Mouse (Mus musculus) kidney, embryonic 16.5 days (tissue): Measurements from ENCODE around the gene Gm20388. TPM values are rescaled to one million over a fixed set of nuclear protein-coding genes. Genes with fewer than 3 reads are reported as not detected.
A peak's percentile ranks its signal among the peaks of the same experiment; 100 is the strongest.
"Not testable (repeated sequence)": the region's sequence is repeated elsewhere in the genome, so short reads cannot be mapped to it uniquely, and the experiment has no call there.

ENCODE experiments used
- ATAC-seq: fragments of 200-750 bp; cut with Nextera tagmentation; 2 replicates; pipeline ENCODE4 v1.8.0; 2017; ENCODE audit warnings: moderate TSS enrichment; ENCODE audit not compliant: low FRiP score, low TSS enrichment
- H3K27ac ChIP-seq: fragments of 300-500 bp; sonication (generic); 2 replicates; pipeline ENCODE4 v1.5.1; 2014; ENCODE audit warnings: low read length
- H3K27me3 ChIP-seq: fragments of 300-500 bp; sonication (generic); 2 replicates; pipeline ENCODE4 v1.6.1; 2014; ENCODE audit warnings: low read length, control low read depth, mixed read lengths; ENCODE audit not compliant: insufficient read depth
- H3K36me3 ChIP-seq: fragments of 300-500 bp; sonication (generic); 2 replicates; pipeline ENCODE4 v1.6.1; 2014; ENCODE audit warnings: low read length, control low read depth, mixed read lengths; ENCODE audit not compliant: insufficient read depth
- H3K4me1 ChIP-seq: fragments of 300-500 bp; sonication (generic); 2 replicates; pipeline ENCODE4 v1.6.1; 2014; ENCODE audit warnings: low read length, control low read depth, mixed read lengths; ENCODE audit not compliant: insufficient read depth
- H3K4me2 ChIP-seq: fragments of 300-500 bp; sonication (generic); replicated peaks from 2 replicates; pipeline ENCODE4 v1.6.1; 2014; ENCODE audit warnings: low read depth, low read length
- H3K4me3 ChIP-seq: fragments of 300-500 bp; sonication (generic); 2 replicates; pipeline ENCODE4 v1.5.1; 2014; ENCODE audit warnings: mild to moderate bottlenecking, low read length
- H3K9ac ChIP-seq: fragments of 300-500 bp; sonication (generic); replicated peaks from 2 replicates; pipeline ENCODE4 v1.6.1; 2014; ENCODE audit warnings: low read length
- H3K9me3 ChIP-seq: fragments of 300-500 bp; sonication (generic); 2 replicates; pipeline ENCODE4 v1.6.1; 2016; ENCODE audit warnings: low read length, control low read depth
- WGBS: fragments of 180-500 bp; shearing (Covaris S2); extraction: QIAGEN DNeasy Blood & Tissue Kit; methylation state at CpG from one replicate; pipeline ENCODE4 v1.1.7; 2014; 5-methylcytosine and 5-hydroxymethylcytosine counted together
- polyA plus RNA-seq: library from polyadenylated mRNA; unstranded; fragments of >200 nt; fragmentation: Nextera tagmentation; extraction: Ambion mirVana; gene quantifications from 2 replicates; pipeline ENCODE4 v1.2.1, GENCODE M21; 2015

Gm20388 gene
- polyA plus RNA-seq, 1 experiment from 2014 or later, result 7.7 TPM

- no peaks in the 10 kb centered on the region for H3K36me3 ChIP-seq
- H3K9me3 ChIP-seq, result no peaks in the 10 kb centered on the region
- WGBS, result 33% methylated on average over 7 of the region's 7 CpGs
- 0 out of 2 replicates have a peak, but pooled peaks have one; percentile 4 for ATAC-seq
- H3K9ac ChIP-seq, result no peak overlapping the region
- peaks cover 40% of the 10 kb centered on the region for H3K4me1 ChIP-seq
- H3K4me2 ChIP-seq, result no peak overlapping the region
- no peak overlapping the region for H3K4me3 ChIP-seq
- H3K27ac ChIP-seq, result peak overlapping the region; percentile 52
- peaks cover 5% of the 10 kb centered on the region; the same call in 1 of the 2 replicates for H3K27me3 ChIP-seq
Measured at GRCm38 (mm10) chr8:120364093-120364725, 453.6 kb downstream of the Gm20388 start.

GRCm38 (mm10) chr8:120366840-120367239 lies 456.2 kb downstream of the Gm20388 start:
- Histone ChIP-seq H3K4me1 (peaks cover 46% of the 10 kb centered on the region), H3K4me2 (no peak overlapping the region), H3K9me3 (no peaks in the 10 kb centered on the region), H3K9ac (no peak overlapping the region), H3K27me3 (peaks cover 5% of the 10 kb centered on the region; the same call in 1 of the 2 replicates), H3K36me3 (no peaks in the 10 kb centered on the region), H3K4me3 (no peak overlapping the region), H3K27ac (no peak overlapping the region)
- 85% methylated on average over 6 of the region's 6 CpGs for WGBS
- ATAC-seq, result no peak

- not testable (repeated sequence) for H3K36me3 ChIP-seq, H3K9me3 ChIP-seq, H3K4me2 ChIP-seq, H3K4me3 ChIP-seq, H3K27me3 ChIP-seq, ATAC-seq
- H3K4me1 ChIP-seq, result peaks cover 51% of the 10 kb centered on the region
- peak overlapping the region; percentile 78 for H3K27ac ChIP-seq
- H3K9ac ChIP-seq, result peak overlapping the region; percentile 41; the same call in 1 of the 2 replicates
- WGBS, result 78% methylated on average over 1 of the region's 1 CpGs
Measured at GRCm38 (mm10) chr8:120368191-120368590, 457.6 kb downstream of the Gm20388 start.

GRCm38 (mm10) chr8:120368814-120369649 lies 458.4 kb downstream of the Gm20388 start:
- peak overlapping the region; percentile 78 for H3K27ac ChIP-seq
- H3K4me3 ChIP-seq, result no peak overlapping the region
- WGBS, result 20% methylated on average over 11 of the region's 11 CpGs
- H3K36me3 ChIP-seq, result no peaks in the 10 kb centered on the region
- peaks cover 5% of the 10 kb centered on the region; the same call in 1 of the 2 replicates for H3K27me3 ChIP-seq
- peak overlapping the region; percentile 41; the same call in 1 of the 2 replicates for H3K9ac ChIP-seq
- H3K4me1 ChIP-seq, result peaks cover 54% of the 10 kb centered on the region
- peak overlapping the region; percentile 24; the same call in 1 of the 2 replicates for H3K4me2 ChIP-seq
- peak; percentile 65 for ATAC-seq
- no peaks in the 10 kb centered on the region for H3K9me3 ChIP-seq

GRCm38 (mm10) chr8:120369956-120370355 lies 459.3 kb downstream of the Gm20388 start:
- ATAC-seq, result no peak
- H3K4me2 ChIP-seq, result no peak overlapping the region
- peaks cover 5% of the 10 kb centered on the region; the same call in 1 of the 2 replicates for H3K27me3 ChIP-seq
- peak overlapping the region; percentile 78; the same call in 1 of the 2 replicates for H3K27ac ChIP-seq
- WGBS, result 48% methylated on average over 7 of the region's 7 CpGs
- H3K36me3 ChIP-seq, result no peaks in the 10 kb centered on the region
- no peaks in the 10 kb centered on the region for H3K9me3 ChIP-seq
- no peak overlapping the region for H3K9ac ChIP-seq
- H3K4me1 ChIP-seq, result peaks cover 54% of the 10 kb centered on the region
- no peak overlapping the region for H3K4me3 ChIP-seq

- no peaks in the 10 kb centered on the region for H3K36me3 ChIP-seq
- peaks cover 5% of the 10 kb centered on the region; the same call in 1 of the 2 replicates for H3K27me3 ChIP-seq
- H3K4me3 ChIP-seq, result no peak overlapping the region
- H3K27ac ChIP-seq, result no peak overlapping the region
- H3K4me1 ChIP-seq, result peaks cover 54% of the 10 kb centered on the region
- H3K4me2 ChIP-seq, result no peak overlapping the region
- no peaks in the 10 kb centered on the region for H3K9me3 ChIP-seq
- H3K9ac ChIP-seq, result no peak overlapping the region
- WGBS, result 71% methylated on average over 4 of the region's 4 CpGs
- no peak for ATAC-seq
Measured at GRCm38 (mm10) chr8:120370461-120370860, 459.8 kb downstream of the Gm20388 start.

- H3K4me1 ChIP-seq, result peaks cover 59% of the 10 kb centered on the region
- no peaks in the 10 kb centered on the region for H3K36me3 ChIP-seq
- no peak overlapping the region for H3K4me3 ChIP-seq
- WGBS, result 73% methylated on average over 5 of the region's 5 CpGs
- H3K9me3 ChIP-seq, result no peaks in the 10 kb centered on the region
- ATAC-seq, result no peak
- no peak overlapping the region for H3K27ac ChIP-seq
- peaks cover 5% of the 10 kb centered on the region; the same call in 1 of the 2 replicates for H3K27me3 ChIP-seq
- H3K9ac ChIP-seq, result no peak overlapping the region
- no peak overlapping the region for H3K4me2 ChIP-seq
Measured at GRCm38 (mm10) chr8:120371146-120371545, 460.5 kb downstream of the Gm20388 start.

GRCm38 (mm10) chr8:120371725-120372457 lies 461.2 kb downstream of the Gm20388 start:
- no peaks in the 10 kb centered on the region for H3K9me3 ChIP-seq
- no peaks in the 10 kb centered on the region for H3K36me3 ChIP-seq
- no peak overlapping the region for H3K4me3 ChIP-seq
- no peak for ATAC-seq
- WGBS, result 79% methylated on average over 8 of the region's 8 CpGs
- no peak overlapping the region for H3K27ac ChIP-seq
- no peak overlapping the region for H3K9ac ChIP-seq
- H3K4me2 ChIP-seq, result no peak overlapping the region
- H3K4me1 ChIP-seq, result peaks cover 66% of the 10 kb centered on the region
- H3K27me3 ChIP-seq, result peaks cover 5% of the 10 kb centered on the region; the same call in 1 of the 2 replicates

- Histone ChIP-seq H3K9me3 (no peaks in the 10 kb centered on the region), H3K4me3 (no peak overlapping the region), H3K4me1 (peaks cover 74% of the 10 kb centered on the region), H3K9ac (no peak overlapping the region), H3K27me3 (no peaks in the 10 kb centered on the region), H3K27ac (no peak overlapping the region), H3K4me2 (no peak overlapping the region), H3K36me3 (no peaks in the 10 kb centered on the region)
- 88% methylated on average over 6 of the region's 6 CpGs for WGBS
- ATAC-seq, result no peak
Measured at GRCm38 (mm10) chr8:120372684-120373083, 462.0 kb downstream of the Gm20388 start.
